Mouse (Mus musculus) limb, embryonic 15.5 days (tissue): Measurements from ENCODE around the gene Fgfr2. TPM values are rescaled to one million over a fixed set of nuclear protein-coding genes. Genes with fewer than 3 reads are reported as not detected.

ENCODE experiments used
- ATAC-seq: fragments of 200-750 bp; cut with Nextera tagmentation; 2 replicates; pipeline ENCODE4 v1.8.0; 2017; ENCODE audit warnings: low read depth, moderate TSS enrichment; ENCODE audit not compliant: insufficient number of reproducible peaks, low FRiP score, low TSS enrichment
- H3K27ac ChIP-seq: fragments of 300-500 bp; sonication (generic); 2 replicates; pipeline ENCODE4 v1.5.1; 2015; ENCODE audit warnings: moderate library complexity, mild to moderate bottlenecking, inconsistent platforms
- H3K27me3 ChIP-seq: fragments of 300-500 bp; sonication (generic); 2 replicates; pipeline ENCODE4 v1.6.1; 2015; ENCODE audit warnings: inconsistent platforms
- H3K36me3 ChIP-seq: fragments of 300-500 bp; sonication (generic); 2 replicates; pipeline ENCODE4 v1.6.1; 2015; ENCODE audit warnings: inconsistent platforms
- H3K4me1 ChIP-seq: fragments of 300-500 bp; sonication (generic); 2 replicates; pipeline ENCODE4 v1.6.1; 2015; ENCODE audit warnings: inconsistent platforms
- H3K4me2 ChIP-seq: fragments of 300-500 bp; sonication (generic); 2 replicates; pipeline ENCODE4 v1.6.1; 2015; ENCODE audit warnings: mild to moderate bottlenecking, inconsistent platforms
- H3K4me3 ChIP-seq: fragments of 300-500 bp; sonication (generic); 2 replicates; pipeline ENCODE4 v1.5.1; 2015; ENCODE audit warnings: mild to moderate bottlenecking, inconsistent platforms
- H3K9ac ChIP-seq: fragments of 300-500 bp; sonication (generic); 2 replicates; pipeline ENCODE4 v1.6.1; 2015; ENCODE audit warnings: inconsistent platforms
- H3K9me3 ChIP-seq: fragments of 300-500 bp; sonication (generic); 2 replicates; pipeline ENCODE4 v1.6.1; 2016; ENCODE audit warnings: inconsistent platforms
- WGBS: fragments of 180-500 bp; shearing (Covaris S2); methylation state at CpG from one replicate; pipeline ENCODE4 v1.1.7; 2015; 5-methylcytosine and 5-hydroxymethylcytosine counted together
- polyA plus RNA-seq: library from polyadenylated mRNA; unstranded; fragments of >200 nt; fragmentation: Nextera tagmentation; extraction: Ambion mirVana; gene quantifications from 2 replicates; pipeline ENCODE4 v1.2.1, GENCODE M21; 2015

The Fgfr2 gene
- polyA plus RNA-seq, 1 experiment from 2014 or later: 101 TPM

- H3K4me2 ChIP-seq: no peak overlapping the region
- no peak overlapping the region for H3K27ac ChIP-seq
- H3K4me3 ChIP-seq: no peak overlapping the region
- no peaks in the 10 kb centered on the region for H3K36me3 ChIP-seq
- H3K27me3 ChIP-seq: 0 out of 2 replicates have a peak, but pooled peaks cover 4% of the 10 kb centered on the region
- H3K9ac ChIP-seq: no peak overlapping the region
- H3K9me3 ChIP-seq: no peaks in the 10 kb centered on the region
- peaks cover 22% of the 10 kb centered on the region; the same call in 1 of the 2 replicates for H3K4me1 ChIP-seq
- ATAC-seq: no peak
- 74% methylated on average over 8 of the region's 8 CpGs for WGBS
These were observed 896.0 kb downstream of the Fgfr2 start for GRCm38 (mm10) chr7:132227075-132227640.

GRCm38 (mm10) chr7:132226379-132227074, 896.6 kb downstream of the Fgfr2 start:
- no peak overlapping the region for H3K27ac ChIP-seq
- no peaks in the 10 kb centered on the region for H3K36me3 ChIP-seq
- no peak overlapping the region for H3K4me3 ChIP-seq
- H3K4me1 ChIP-seq: peaks cover 20% of the 10 kb centered on the region; the same call in 1 of the 2 replicates
- H3K4me2 ChIP-seq: no peak overlapping the region
- H3K9ac ChIP-seq: no peak overlapping the region
- no peaks in the 10 kb centered on the region for H3K9me3 ChIP-seq
- H3K27me3 ChIP-seq: 0 out of 2 replicates have a peak, but pooled peaks cover 4% of the 10 kb centered on the region
- 57% methylated on average over 6 of the region's 6 CpGs for WGBS
- ATAC-seq: 0 out of 2 replicates have a peak, but pooled peaks have one; percentile 57

- 33% methylated on average over 10 of the region's 10 CpGs for WGBS
These were observed 899.6 kb downstream of the Fgfr2 start for GRCm38 (mm10) chr7:132223452-132224141.

GRCm38 (mm10) chr7:132214031-132214430, 909.1 kb downstream of the Fgfr2 start:
- no peak overlapping the region for H3K4me3 ChIP-seq
- H3K9ac ChIP-seq: no peak overlapping the region
- no peaks in the 10 kb centered on the region for H3K36me3 ChIP-seq
- H3K27me3 ChIP-seq: peaks cover 16% of the 10 kb centered on the region
- 46% methylated on average over 10 of the region's 10 CpGs for WGBS
- H3K9me3 ChIP-seq: no peaks in the 10 kb centered on the region
- no peak overlapping the region for H3K4me2 ChIP-seq
- peaks cover 39% of the 10 kb centered on the region for H3K4me1 ChIP-seq
- ATAC-seq: no peak
- peak overlapping the region; percentile 24; the same call in 1 of the 2 replicates for H3K27ac ChIP-seq

More at GRCm38 (mm10) chr7:132223452-132224141, 899.6 kb downstream of the Fgfr2 start:
- 0 out of 2 replicates have a peak, but pooled peaks cover 4% of the 10 kb centered on the region for H3K27me3 ChIP-seq
- no peak overlapping the region for H3K4me3 ChIP-seq
- H3K4me1 ChIP-seq: peaks cover 19% of the 10 kb centered on the region; the same call in 1 of the 2 replicates
- H3K9me3 ChIP-seq: no peaks in the 10 kb centered on the region
- no peak overlapping the region for H3K4me2 ChIP-seq
- H3K36me3 ChIP-seq: no peaks in the 10 kb centered on the region
- ATAC-seq: no peak
- no peak overlapping the region for H3K9ac ChIP-seq
- H3K27ac ChIP-seq: peak overlapping the region; percentile 38; the same call in 1 of the 2 replicates

GRCm38 (mm10) chr7:132213460-132213859, 909.7 kb downstream of the Fgfr2 start:
- Histone ChIP-seq H3K36me3 (no peaks in the 10 kb centered on the region), H3K4me2 (no peak overlapping the region), H3K27me3 (peaks cover 17% of the 10 kb centered on the region), H3K4me1 (peaks cover 41% of the 10 kb centered on the region), H3K4me3 (no peak overlapping the region), H3K27ac (no peak overlapping the region), H3K9ac (no peak overlapping the region), H3K9me3 (no peaks in the 10 kb centered on the region)
- ATAC-seq: no peak
- 3% methylated on average over 8 of the region's 8 CpGs for WGBS

- no peak overlapping the region for H3K4me2 ChIP-seq
- 0 out of 2 replicates have a peak, but pooled peaks have one; percentile 53 for ATAC-seq
- no peaks in the 10 kb centered on the region for H3K36me3 ChIP-seq
- H3K9me3 ChIP-seq: no peaks in the 10 kb centered on the region
- H3K27me3 ChIP-seq: peaks cover 17% of the 10 kb centered on the region
- WGBS: 41% methylated on average over 6 of the region's 6 CpGs
- H3K9ac ChIP-seq: no peak overlapping the region
- no peak overlapping the region for H3K4me3 ChIP-seq
- peaks cover 43% of the 10 kb centered on the region for H3K4me1 ChIP-seq
- peak overlapping the region; percentile 68 for H3K27ac ChIP-seq
These were observed 911.0 kb downstream of the Fgfr2 start for GRCm38 (mm10) chr7:132211920-132212701.

GRCm38 (mm10) chr7:132210616-132211015, 912.5 kb downstream of the Fgfr2 start:
- ATAC-seq: no peak
- Histone ChIP-seq H3K4me2 (no peak overlapping the region), H3K4me3 (no peak overlapping the region), H3K9ac (no peak overlapping the region), H3K9me3 (no peaks in the 10 kb centered on the region), H3K27me3 (peaks cover 16% of the 10 kb centered on the region), H3K27ac (no peak overlapping the region), H3K36me3 (no peaks in the 10 kb centered on the region), H3K4me1 (peaks cover 47% of the 10 kb centered on the region)
- WGBS: 89% methylated on average over 5 of the region's 5 CpGs

GRCm38 (mm10) chr7:132208946-132209651, 914.1 kb downstream of the Fgfr2 start:
- no peak for ATAC-seq
- Histone ChIP-seq H3K4me1 (peaks cover 48% of the 10 kb centered on the region), H3K9me3 (no peaks in the 10 kb centered on the region), H3K4me2 (no peak overlapping the region), H3K4me3 (no peak overlapping the region), H3K9ac (no peak overlapping the region), H3K27me3 (peaks cover 5% of the 10 kb centered on the region; the same call in 1 of the 2 replicates), H3K27ac (no peak overlapping the region), H3K36me3 (no peaks in the 10 kb centered on the region)
- WGBS: 57% methylated on average over 9 of the region's 9 CpGs

- peak overlapping the region; percentile 24; the same call in 1 of the 2 replicates for H3K27ac ChIP-seq
- H3K4me2 ChIP-seq: no peak overlapping the region
- 3% methylated on average over 1 of the region's 1 CpGs for WGBS
These were observed 919.0 kb downstream of the Fgfr2 start for GRCm38 (mm10) chr7:132204073-132204612.

GRCm38 (mm10) chr7:132199686-132200085, 923.5 kb downstream of the Fgfr2 start:
- H3K4me2 ChIP-seq: no peak overlapping the region
- H3K9ac ChIP-seq: no peak overlapping the region
- H3K27me3 ChIP-seq: no peaks in the 10 kb centered on the region
- no peaks in the 10 kb centered on the region for H3K36me3 ChIP-seq
- H3K27ac ChIP-seq: no peak overlapping the region
- H3K4me3 ChIP-seq: no peak overlapping the region
- peaks cover 41% of the 10 kb centered on the region for H3K4me1 ChIP-seq
- H3K9me3 ChIP-seq: no peaks in the 10 kb centered on the region
- ATAC-seq: no peak
- 53% methylated on average over 6 of the region's 6 CpGs for WGBS

More at GRCm38 (mm10) chr7:132204073-132204612, 919.0 kb downstream of the Fgfr2 start:
- Histone ChIP-seq H3K9me3 (no peaks in the 10 kb centered on the region), H3K27me3 (peaks cover 3% of the 10 kb centered on the region; the same call in 1 of the 2 replicates), H3K36me3 (no peaks in the 10 kb centered on the region), H3K4me1 (peaks cover 32% of the 10 kb centered on the region), H3K9ac (no peak overlapping the region), H3K4me3 (no peak overlapping the region)
- ATAC-seq: no peak
